Mouse (Mus musculus) myocyte (in vitro differentiated cells): ENCODE results near the gene Asb15. TPM values are rescaled to one million over a fixed set of nuclear protein-coding genes. Genes with fewer than 3 reads are reported as not detected.

Experiments
- H3K27me3 ChIP-seq: one replicate; pipeline ENCODE4 v1.6.1; 2011; ENCODE audit not compliant: control insufficient read depth, insufficient read depth, insufficient read length
- H3K36me3 ChIP-seq: one replicate; pipeline ENCODE4 v1.6.1; 2011; ENCODE audit not compliant: control insufficient read depth, insufficient read depth
- H3K4me2 ChIP-seq: one replicate; pipeline ENCODE4 v1.6.1; 2011; ENCODE audit warnings: low read depth, control low read depth
- H3K4me3 ChIP-seq: one replicate; pipeline ENCODE4 v1.5.1; 2011; ENCODE audit warnings: mild to moderate bottlenecking, control low read depth, moderate library complexity
- H3K79me2 ChIP-seq: one replicate; pipeline ENCODE4 v1.6.1; 2011; ENCODE audit not compliant: control insufficient read depth, insufficient read depth
- H3ac ChIP-seq: one replicate; pipeline ENCODE4 v1.6.1; 2011; ENCODE audit not compliant: control insufficient read depth, insufficient read length
- CEBPB ChIP-seq: IDR thresholded peaks from 2 replicates; pipeline ENCODE4 v1.6.1; 2011; ENCODE audit warnings: mild to moderate bottlenecking, moderate library complexity; ENCODE audit not compliant: poor library complexity, insufficient read depth, severe bottlenecking
- E2F4 ChIP-seq: IDR thresholded peaks from one replicate; pipeline ENCODE4 v1.6.1; 2011; ENCODE audit warnings: mild to moderate bottlenecking, control low read depth, moderate library complexity; ENCODE audit not compliant: insufficient read depth
- MAX ChIP-seq: IDR thresholded peaks from one replicate; pipeline ENCODE4 v1.6.1; 2011; ENCODE audit warnings: low read depth, mild to moderate bottlenecking, control low read depth
- MYOD1 ChIP-seq, 3 experiments: IDR thresholded peaks; one replicate each; pipeline ENCODE4 v1.6.1; 2011; ENCODE audit warnings: control low read depth in 2 of 3, low read depth in 2 of 3, mild to moderate bottlenecking in 2 of 3, moderate library complexity in 1 of 3; ENCODE audit not compliant: insufficient read length in 2 of 3, control insufficient read depth in 1 of 3
- MYOG ChIP-seq, 3 experiments: IDR thresholded peaks; one replicate each; pipeline ENCODE4 v1.6.1; 2011; ENCODE audit warnings: control low read depth in 2 of 3, low read depth in 2 of 3, mild to moderate bottlenecking in 2 of 3; ENCODE audit not compliant: insufficient read length in 2 of 3, control insufficient read depth in 1 of 3, insufficient read depth in 1 of 3
- POLR2A ChIP-seq: IDR thresholded peaks from one replicate; pipeline ENCODE4 v1.6.1; 2011; ENCODE audit warnings: low read depth, mild to moderate bottlenecking, control low read depth, moderate library complexity; ENCODE audit not compliant: insufficient read length
- POLR2AphosphoS2 ChIP-seq: IDR thresholded peaks from one replicate; pipeline ENCODE4 v1.6.1; 2011; ENCODE audit warnings: low read depth, control low read depth; ENCODE audit not compliant: insufficient read length
- REST ChIP-seq: IDR thresholded peaks from one replicate; pipeline ENCODE4 v1.6.1; 2011; ENCODE audit warnings: mild to moderate bottlenecking, control low read depth, moderate library complexity; ENCODE audit not compliant: insufficient read depth, insufficient read length
- SRF ChIP-seq: IDR thresholded peaks from one replicate; pipeline ENCODE4 v1.6.1; 2011; ENCODE audit warnings: low read depth; ENCODE audit not compliant: control insufficient read depth, insufficient read length
- TCF12 ChIP-seq: IDR thresholded peaks from one replicate; pipeline ENCODE4 v1.6.1; 2011; ENCODE audit warnings: mild to moderate bottlenecking, control low read depth; ENCODE audit not compliant: poor library complexity, insufficient read depth, severe bottlenecking
- TCF3 ChIP-seq: IDR thresholded peaks from one replicate; pipeline ENCODE4 v1.6.1; 2011; ENCODE audit warnings: low read depth, control low read depth; ENCODE audit not compliant: insufficient read length
- USF1 ChIP-seq: IDR thresholded peaks from one replicate; pipeline ENCODE4 v1.6.1; 2011; ENCODE audit warnings: low read depth, mild to moderate bottlenecking, control low read depth, moderate library complexity
- polyA plus RNA-seq: library from polyadenylated mRNA; unstranded; fragments of >200 nt; fragmentation: generic; extraction: Trizol; gene quantifications from one replicate; pipeline ENCODE4 v1.2.1, GENCODE M21; 2012; ENCODE audit warnings: missing spikeins

Gene Asb15
- polyA plus RNA-seq, 1 experiment: 0.16 TPM

GRCm38 (mm10) chr6:24555488-24555887 lies 27.5 kb downstream of the Asb15 start:
- Histone ChIP-seq H3K4me3 (no peak overlapping the region), H3K36me3 (no peaks in the 10 kb centered on the region), H3ac (no peak overlapping the region), H3K79me2 (no peaks in the 10 kb centered on the region), H3K4me2 (peak overlapping the region; percentile 72), H3K27me3 (no peaks in the 10 kb centered on the region)
- no peak for TF ChIP-seq REST
- TF ChIP-seq MAX: no peak
- no peak for TF ChIP-seq TCF3
- TF ChIP-seq POLR2AphosphoS2: no peak
- TF ChIP-seq SRF: no peak
- no peak for TF ChIP-seq USF1
- no peak for TF ChIP-seq CEBPB
- TF ChIP-seq TCF12: no peak
- no peak for TF ChIP-seq MYOG (IDR thresholded peaks at IDR 0.05; ENCODE audit: control insufficient read depth in 1 of 3, insufficient read depth in 1 of 3, insufficient read length in 2 of 3, low read depth in 2 of 3)
- TF ChIP-seq E2F4: no peak
- TF ChIP-seq POLR2A: no peak
- TF ChIP-seq MYOD1 (IDR thresholded peaks at IDR 0.05; ENCODE audit: control insufficient read depth in 1 of 3, insufficient read length in 2 of 3, low read depth in 2 of 3): no peak

- Histone ChIP-seq H3K27me3 (no peaks in the 10 kb centered on the region), H3K4me3 (no peak overlapping the region), H3K36me3 (no peaks in the 10 kb centered on the region), H3K4me2 (no peak overlapping the region), H3ac (no peak overlapping the region), H3K79me2 (no peaks in the 10 kb centered on the region)
- TF ChIP-seq REST (no peak), TCF3 (no peak), POLR2AphosphoS2 (no peak), MAX (no peak), CEBPB (no peak)
Measured at GRCm38 (mm10) chr6:24564081-24564480, 36.1 kb downstream of the Asb15 start.

- Histone ChIP-seq H3ac (no peak overlapping the region), H3K4me3 (no peak overlapping the region), H3K79me2 (no peaks in the 10 kb centered on the region), H3K36me3 (no peaks in the 10 kb centered on the region), H3K27me3 (no peaks in the 10 kb centered on the region), H3K4me2 (no peak overlapping the region)
- TF ChIP-seq TCF12: no peak
- TF ChIP-seq POLR2A: no peak
- TF ChIP-seq E2F4: no peak
- no peak for TF ChIP-seq CEBPB
- no peak for TF ChIP-seq MYOG (IDR thresholded peaks at IDR 0.05; ENCODE audit: control insufficient read depth in 1 of 3, insufficient read depth in 1 of 3, insufficient read length in 2 of 3, low read depth in 2 of 3)
- TF ChIP-seq SRF: no peak
Measured at GRCm38 (mm10) chr6:24564886-24565285, 36.9 kb downstream of the Asb15 start.

GRCm38 (mm10) chr6:24568963-24569362 lies 41.0 kb downstream of the Asb15 start:
- Histone ChIP-seq H3K36me3 (no peaks in the 10 kb centered on the region), H3K27me3 (no peaks in the 10 kb centered on the region), H3ac (no peak overlapping the region), H3K79me2 (no peaks in the 10 kb centered on the region), H3K4me2 (no peak overlapping the region), H3K4me3 (no peak overlapping the region)
- TF ChIP-seq MYOD1 (IDR thresholded peaks at IDR 0.05; ENCODE audit: control insufficient read depth in 1 of 3, insufficient read length in 2 of 3, low read depth in 2 of 3) (no peak), USF1 (no peak), TCF3 (no peak), POLR2AphosphoS2 (no peak), SRF (no peak), E2F4 (no peak), CEBPB (no peak), REST (no peak), TCF12 (no peak), MYOG (IDR thresholded peaks at IDR 0.05; ENCODE audit: control insufficient read depth in 1 of 3, insufficient read depth in 1 of 3, insufficient read length in 2 of 3, low read depth in 2 of 3) (no peak), POLR2A (no peak), MAX (no peak)

GRCm38 (mm10) chr6:24569711-24570110 lies 41.8 kb downstream of the Asb15 start:
- H3K79me2 ChIP-seq: no peaks in the 10 kb centered on the region
- no peak overlapping the region for H3K4me3 ChIP-seq
- TF ChIP-seq MYOD1 (IDR thresholded peaks at IDR 0.05; ENCODE audit: control insufficient read depth in 1 of 3, insufficient read length in 2 of 3, low read depth in 2 of 3) (no peak), TCF3 (no peak), CEBPB (no peak), POLR2AphosphoS2 (no peak), SRF (no peak), MAX (no peak), USF1 (no peak), REST (no peak), TCF12 (no peak)
- no peaks in the 10 kb centered on the region for H3K27me3 ChIP-seq
- H3K36me3 ChIP-seq: no peaks in the 10 kb centered on the region
- no peak overlapping the region for H3K4me2 ChIP-seq
- H3ac ChIP-seq: no peak overlapping the region
